Mouse (Mus musculus) thymus, postnatal 10 days (tissue): ENCODE results near the gene Gm5773.
"Not testable (repeated sequence)": the region's sequence is repeated elsewhere in the genome, so short reads cannot be mapped to it uniquely, and the experiment has no call there.

Experiments
- DNase-seq, 2 experiments: peaks; one replicate each; pipeline ENCODE4 v3.0.0; 2021; ENCODE audit warnings: low spot score in 2 of 2

Gm5773 gene

GRCm38 (mm10) chr3:93772700-93773099 lies at the start of gene Gm5773:
Gene Gm5773 (plus strand): TSS chr3:93773000.
- not testable (repeated sequence) for DNase-seq

DNA sequence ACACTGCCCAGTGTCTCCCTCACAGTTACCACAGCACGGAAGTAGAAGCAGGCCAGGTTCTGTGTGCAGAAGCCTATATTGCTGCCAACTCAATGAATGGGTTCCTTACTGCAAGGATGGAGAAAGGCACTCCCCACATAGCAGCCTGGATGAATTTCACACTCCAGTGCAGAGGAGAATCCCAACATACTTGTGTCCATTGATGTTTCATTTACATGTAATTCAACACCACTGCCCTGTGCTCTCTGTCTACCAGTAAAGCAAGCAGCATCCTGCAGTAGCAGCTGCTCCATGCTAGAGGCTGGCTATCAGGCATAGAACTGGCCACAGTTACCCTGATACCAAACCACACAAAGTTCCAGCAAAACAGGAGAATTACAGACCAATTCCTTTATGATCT lies 27.3 kb upstream of the Gm5773 start:
- DNase-seq: not testable (repeated sequence)

GRCm38 (mm10) chr3:93754022-93754421 lies 18.8 kb upstream of the Gm5773 start:
- DNase-seq: not testable (repeated sequence)

DNA sequence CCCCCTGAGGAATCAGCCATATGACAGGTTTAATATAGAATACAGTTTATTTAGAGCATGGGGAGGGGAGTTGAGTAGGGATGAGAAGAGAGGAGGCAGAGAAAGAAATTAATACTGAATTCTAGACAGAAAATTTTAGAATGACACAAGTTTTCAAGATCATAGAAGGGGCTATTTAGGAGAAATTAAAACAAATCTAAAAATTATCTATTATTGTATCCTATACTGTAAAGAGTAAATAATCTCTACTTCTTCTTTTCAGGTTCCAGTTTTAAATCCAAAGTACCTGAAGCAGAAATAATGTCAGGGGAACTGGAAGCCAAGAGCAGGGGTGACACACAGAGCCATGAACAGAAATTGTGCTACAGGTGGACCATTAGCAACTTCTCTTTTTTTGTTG lies 23.3 kb downstream of the Gm5773 start, which contains the start of gene Tdpoz4:
Gene Tdpoz4 (plus strand): TSS at position 301 of the 400 bp plus-strand sequence.
- DNase-seq: not testable (repeated sequence)

DNA sequence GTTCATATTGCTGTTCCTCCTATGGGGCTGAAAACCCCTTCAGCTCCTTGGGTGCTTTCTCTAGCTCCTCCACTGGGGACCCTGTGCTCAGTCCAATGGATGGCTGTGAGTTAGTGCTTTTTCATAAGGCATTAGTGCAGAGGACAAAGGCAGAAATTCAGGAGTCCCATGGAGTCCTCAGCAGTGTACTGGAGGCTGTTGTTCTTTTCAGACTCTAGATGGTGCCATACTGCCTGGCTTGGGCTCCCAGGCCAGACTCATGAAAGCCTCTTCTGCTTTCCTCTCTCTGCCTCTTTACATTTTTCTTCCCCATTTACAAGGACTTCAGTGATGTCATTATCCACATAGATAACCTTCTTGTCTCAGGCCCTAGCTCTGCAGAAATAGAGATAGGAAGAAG lies 40.5 kb downstream of the Gm5773 start:
- DNase-seq: not testable (repeated sequence)
